Mouse (Mus musculus): ENCODE results near the gene Hoxd12. TPM values are rescaled to one million over a fixed set of nuclear protein-coding genes. Genes with fewer than 3 reads are reported as not detected.

Gene Hoxd12
- total and polyA plus RNA-seq, 3 experiments, result not detected

GRCm38 (mm10) chr2:74654743-74655419 lies 19.9 kb upstream of the Hoxd12 start:
- Histone ChIP-seq H3K9me3 (replicated peaks; ENCODE audit: insufficient read depth, low read length) (no peaks in the 10 kb centered on the region), H3K79me2 (ENCODE audit: control insufficient read depth, insufficient read depth, low read length, poor library complexity) (no peaks in the 10 kb centered on the region), H3K27ac (ENCODE audit: control insufficient read depth, low read depth, low read length) (no peak overlapping the region), H3K9ac (ENCODE audit: control insufficient read depth, low read depth, low read length, poor library complexity, severe bottlenecking) (no peak overlapping the region), H3K36me3 (ENCODE audit: control insufficient read depth in 1 of 2, insufficient read depth in 2 of 2, low read length in 2 of 2) (no peaks in the 10 kb centered on the region), H3K4me1 (ENCODE audit: control insufficient read depth in 1 of 2, insufficient read depth in 2 of 2, low read length in 2 of 2) (no peaks in the 10 kb centered on the region), H3K27me3 (ENCODE audit: control insufficient read depth in 1 of 2, insufficient read depth in 2 of 2, low read length in 2 of 2) (peaks cover 0 to 2% of the 10 kb centered on the region in 2 experiments; a peak in 2 of 4 replicates), H3K4me3 (ENCODE audit: control insufficient read depth in 1 of 2, insufficient read depth in 1 of 2, low read depth in 2 of 2, low read length in 2 of 2) (no peak overlapping the region)
- TF ChIP-seq TBP (IDR thresholded peaks at IDR 0.05; ENCODE audit: low read depth, low read length) (no peak), TCF12 (IDR thresholded peaks at IDR 0.05; ENCODE audit: low read depth, low read length) (no peak), SIN3A (IDR thresholded peaks at IDR 0.05; ENCODE audit: low read length) (no peak), MYC (IDR thresholded peaks at IDR 0.05; ENCODE audit: low read depth, low read length) (no peak), E2F4 (IDR thresholded peaks at IDR 0.05; ENCODE audit: borderline replicate concordance, low read depth, low read length) (no peak), NRF1 (IDR thresholded peaks at IDR 0.05; ENCODE audit: insufficient read depth, low read depth, low read length, poor library complexity, severe bottlenecking) (no peak), JUND (IDR thresholded peaks at IDR 0.05; ENCODE audit: low read depth, low read length) (no peak), USF2 (IDR thresholded peaks at IDR 0.05; ENCODE audit: borderline replicate concordance in 1 of 2, insufficient read depth in 1 of 2, low read depth in 1 of 2, low read length in 2 of 2) (no peak), RAD21 (IDR thresholded peaks at IDR 0.05; ENCODE audit: low read depth, low read length) (no peak), POLR2A (IDR thresholded peaks at IDR 0.05; ENCODE audit: control insufficient read depth in 1 of 2, insufficient read depth in 1 of 2, low read depth in 1 of 2, low read length in 2 of 2, poor library complexity in 1 of 2) (no peak), USF1 (IDR thresholded peaks at IDR 0.05; ENCODE audit: low read depth, low read length) (no peak), SMC3 (IDR thresholded peaks at IDR 0.05; ENCODE audit: low read depth, low read length) (no peak), RCOR1 (IDR thresholded peaks at IDR 0.05; ENCODE audit: low read depth, low read length) (no peak), CHD1 (IDR thresholded peaks at IDR 0.05; ENCODE audit: low read depth, low read length) (no peak), GABPA (IDR thresholded peaks at IDR 0.05; ENCODE audit: low read depth, low read length) (no peak), POLR2AphosphoS5 (IDR thresholded peaks at IDR 0.05; ENCODE audit: borderline replicate concordance, low read depth, low read length) (no peak), GATA1 (IDR thresholded peaks at IDR 0.05; ENCODE audit: low read depth, low read length) (no peak)
- no peak for DNase-seq (ENCODE audit: low read depth, low spot score)

GRCm38 (mm10) chr2:74655420-74655781 lies 19.4 kb upstream of the Hoxd12 start:
- Histone ChIP-seq H3K9ac (ENCODE audit: control insufficient read depth, low read depth, low read length, poor library complexity, severe bottlenecking) (no peak overlapping the region), H3K4me3 (ENCODE audit: control insufficient read depth in 1 of 2, insufficient read depth in 1 of 2, low read depth in 2 of 2, low read length in 2 of 2) (no peak overlapping the region), H3K9me3 (replicated peaks; ENCODE audit: insufficient read depth, low read length) (no peaks in the 10 kb centered on the region), H3K4me1 (ENCODE audit: control insufficient read depth in 1 of 2, insufficient read depth in 2 of 2, low read length in 2 of 2) (no peaks in the 10 kb centered on the region), H3K27me3 (ENCODE audit: control insufficient read depth in 1 of 2, insufficient read depth in 2 of 2, low read length in 2 of 2) (peaks cover 0 to 2% of the 10 kb centered on the region in 2 experiments; a peak in 1 of 4 replicates), H3K36me3 (ENCODE audit: control insufficient read depth in 1 of 2, insufficient read depth in 2 of 2, low read length in 2 of 2) (no peaks in the 10 kb centered on the region), H3K79me2 (ENCODE audit: control insufficient read depth, insufficient read depth, low read length, poor library complexity) (no peaks in the 10 kb centered on the region), H3K27ac (ENCODE audit: control insufficient read depth, low read depth, low read length) (no peak overlapping the region)
- DNase-seq (ENCODE audit: low read depth, low spot score), result no peak
- TF ChIP-seq POLR2AphosphoS2 (IDR thresholded peaks at IDR 0.05; ENCODE audit: low read length) (no peak), USF2 (IDR thresholded peaks at IDR 0.05; ENCODE audit: borderline replicate concordance in 1 of 2, insufficient read depth in 1 of 2, low read depth in 1 of 2, low read length in 2 of 2) (no peak), MYC (IDR thresholded peaks at IDR 0.05; ENCODE audit: low read depth, low read length) (no peak), SMC3 (IDR thresholded peaks at IDR 0.05; ENCODE audit: low read depth, low read length) (no peak), CHD1 (IDR thresholded peaks at IDR 0.05; ENCODE audit: low read depth, low read length) (no peak), RCOR1 (IDR thresholded peaks at IDR 0.05; ENCODE audit: low read depth, low read length) (no peak)
